Mouse (Mus musculus): ENCODE results near the gene Abcf2. TPM values are rescaled to one million over a fixed set of nuclear protein-coding genes. Genes with fewer than 3 reads are reported as not detected.

Abcf2 gene
- polyA plus RNA-seq, 1 experiment from 2014 or later: 131 TPM

DNA sequence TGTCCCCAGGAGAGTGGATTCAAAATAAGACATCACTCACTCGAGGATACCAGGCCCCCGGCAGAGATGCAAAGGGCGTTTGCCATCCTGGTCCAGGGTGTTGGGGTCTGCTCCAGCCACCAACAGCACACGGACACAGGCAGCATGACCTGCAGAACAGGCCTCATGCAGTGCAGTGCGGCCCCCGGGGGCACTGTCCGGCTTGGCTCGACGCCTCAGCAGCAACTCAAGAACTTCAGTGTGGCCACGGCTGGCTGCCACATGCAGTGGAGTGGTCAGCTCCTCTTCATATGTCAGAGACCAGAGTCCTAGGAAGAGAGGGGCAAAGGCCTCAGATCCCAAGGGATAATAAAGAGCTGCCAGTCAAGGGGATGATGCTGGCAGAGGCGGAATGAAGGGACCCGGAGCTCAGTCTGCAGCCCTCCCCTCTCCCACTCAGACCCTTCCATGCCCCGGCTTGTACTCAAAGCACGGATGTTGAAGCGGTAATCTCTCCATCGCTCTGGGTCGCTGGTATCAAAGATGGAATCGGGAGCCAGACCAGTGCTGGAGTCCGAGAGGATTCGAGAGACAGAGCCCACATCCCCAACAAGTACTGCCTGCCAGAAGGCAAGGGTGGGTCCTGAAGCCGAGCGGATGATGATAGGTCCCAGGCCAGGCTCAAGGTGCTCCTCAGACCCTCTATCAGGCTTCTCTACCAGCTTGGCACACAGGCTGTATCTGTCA lies 37.5 kb downstream of the Abcf2 start:
- WGBS: 74% methylated on average over 22 of the region's 22 CpGs
- Histone ChIP-seq H3K36me3 (no peaks in the 10 kb centered on the region), H3K9me3 (no peaks in the 10 kb centered on the region), H3K4me1 (replicated peaks) (peaks cover 31% of the 10 kb centered on the region), H3K9ac (replicated peaks) (no peak overlapping the region), H3K4me2 (peak overlapping the region; percentile 47; the same call in 1 of the 2 replicates), H3K27ac (0 out of 2 replicates have a peak overlapping the region, but pooled peaks have one; percentile 70), H3K27me3 (peaks cover 33% of the 10 kb centered on the region), H3K4me3 (replicated peaks) (no peak overlapping the region)
- ATAC-seq (ENCODE audit: insufficient number of reproducible peaks, insufficient read depth, low FRiP score, low TSS enrichment, low read depth): no peak

DNA sequence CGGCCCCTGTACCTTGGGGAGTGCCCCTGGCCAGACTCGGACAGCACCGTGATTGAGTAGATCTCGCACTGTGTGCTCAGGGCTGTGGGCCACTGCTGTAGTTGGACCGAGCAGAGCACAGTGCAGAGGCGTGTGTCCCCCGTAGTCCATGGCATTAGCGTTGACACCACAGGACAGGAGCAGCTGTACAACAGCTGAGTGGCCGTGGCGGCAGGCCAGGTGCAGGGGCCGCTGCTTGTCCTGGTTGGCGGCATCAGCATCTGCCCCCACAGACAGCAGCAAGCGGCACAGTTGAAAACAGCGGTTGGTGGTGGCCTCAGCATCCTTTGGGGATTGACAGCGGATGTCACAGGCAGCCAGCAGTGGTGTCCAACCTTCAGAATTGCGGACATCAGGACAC lies 39.6 kb downstream of the Abcf2 start:
- no peak overlapping the region for H3K9ac ChIP-seq (replicated peaks)
- no peak for ATAC-seq (ENCODE audit: insufficient number of reproducible peaks, insufficient read depth, low FRiP score, low TSS enrichment, low read depth)
- WGBS: 65% methylated on average over 16 of the region's 16 CpGs
- no peaks in the 10 kb centered on the region for H3K36me3 ChIP-seq
- no peak overlapping the region for H3K4me2 ChIP-seq
- H3K9me3 ChIP-seq: no peaks in the 10 kb centered on the region
- H3K4me3 ChIP-seq (replicated peaks): no peak overlapping the region
- H3K4me1 ChIP-seq (replicated peaks): peaks cover 31% of the 10 kb centered on the region
- no peak overlapping the region for H3K27ac ChIP-seq
- H3K27me3 ChIP-seq: peaks cover 46% of the 10 kb centered on the region

DNA sequence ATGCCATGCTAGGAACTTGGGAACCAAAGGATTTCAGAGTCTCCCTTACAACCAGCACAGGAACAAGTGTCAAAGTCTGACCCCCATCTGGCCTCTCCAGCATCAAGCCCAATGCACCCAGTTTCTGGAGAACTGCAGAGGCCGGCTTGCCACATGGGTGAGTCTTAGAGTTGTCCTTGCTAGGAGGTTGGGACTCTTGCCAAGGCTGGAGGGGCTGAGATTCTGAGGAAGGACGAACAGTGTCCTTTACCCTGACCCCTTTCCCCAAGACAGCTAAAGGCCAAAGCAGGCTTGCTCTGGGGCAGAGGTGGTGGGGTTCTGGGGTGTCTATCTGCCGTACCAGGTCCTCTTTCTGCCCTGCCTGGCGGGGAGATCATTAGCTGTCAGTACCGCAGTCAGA lies 40.8 kb downstream of the Abcf2 start:
- WGBS: 72% methylated on average over 5 of the region's 5 CpGs

DNA sequence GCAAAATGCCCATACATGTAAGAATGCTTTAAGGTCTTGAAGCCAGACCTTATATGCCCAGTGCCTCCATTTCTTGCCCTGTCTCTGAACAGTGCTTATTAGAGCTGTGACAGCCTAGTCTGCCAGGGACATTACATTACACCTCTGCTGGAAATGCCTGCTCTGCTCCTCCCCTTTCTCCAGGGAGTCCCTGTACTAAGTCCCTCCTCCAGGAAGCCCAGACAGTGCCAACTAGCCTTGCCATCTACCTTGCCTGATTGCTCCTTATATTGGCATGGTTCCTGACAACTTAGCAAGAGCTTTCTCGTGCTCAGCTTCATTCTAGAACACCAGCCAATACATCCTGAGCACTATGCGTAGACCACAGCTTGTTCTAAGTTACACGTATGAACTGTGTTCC lies 41.5 kb downstream of the Abcf2 start:
- no peak for ATAC-seq (ENCODE audit: insufficient number of reproducible peaks, insufficient read depth, low FRiP score, low TSS enrichment, low read depth)
- peaks cover 63% of the 10 kb centered on the region for H3K27me3 ChIP-seq
- no peak overlapping the region for H3K4me3 ChIP-seq (replicated peaks)
- H3K36me3 ChIP-seq: no peaks in the 10 kb centered on the region
- H3K9ac ChIP-seq (replicated peaks): no peak overlapping the region
- no peak overlapping the region for H3K27ac ChIP-seq
- H3K4me2 ChIP-seq: no peak overlapping the region
- H3K9me3 ChIP-seq: no peaks in the 10 kb centered on the region
- H3K4me1 ChIP-seq (replicated peaks): peaks cover 22% of the 10 kb centered on the region
- 87% methylated on average over 3 of the region's 3 CpGs for WGBS

More for the DNA sequence above, 40.8 kb downstream of the Abcf2 start:
- Histone ChIP-seq H3K4me1 (replicated peaks) (peaks cover 30% of the 10 kb centered on the region), H3K9ac (replicated peaks) (no peak overlapping the region), H3K36me3 (no peaks in the 10 kb centered on the region), H3K4me3 (replicated peaks) (no peak overlapping the region), H3K27ac (no peak overlapping the region), H3K9me3 (no peaks in the 10 kb centered on the region), H3K27me3 (peaks cover 56% of the 10 kb centered on the region), H3K4me2 (no peak overlapping the region)
- no peak for ATAC-seq (ENCODE audit: insufficient number of reproducible peaks, insufficient read depth, low FRiP score, low TSS enrichment, low read depth)

DNA sequence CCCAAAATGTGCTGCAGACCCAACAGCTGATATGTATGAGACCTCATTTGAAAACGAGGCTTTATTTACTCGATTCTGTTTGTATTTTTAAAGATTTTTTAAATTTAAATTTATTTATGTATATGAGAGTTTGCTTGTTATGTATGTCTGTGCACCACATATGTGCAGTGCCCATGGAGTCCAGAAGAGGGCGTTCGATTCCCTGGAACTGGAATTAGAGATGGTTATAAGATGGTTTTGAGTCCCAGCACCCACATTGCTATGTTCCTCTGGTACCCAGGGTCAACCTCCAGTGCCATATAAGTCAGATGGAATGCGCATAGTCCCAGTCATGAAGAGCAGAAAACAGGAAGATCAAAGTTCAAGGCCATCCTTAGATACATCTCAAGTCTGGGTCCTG lies 43.0 kb downstream of the Abcf2 start:
- Histone ChIP-seq H3K27ac (no peak overlapping the region), H3K27me3 (peaks cover 72% of the 10 kb centered on the region), H3K4me3 (replicated peaks) (no peak overlapping the region), H3K4me1 (replicated peaks) (peaks cover 8% of the 10 kb centered on the region; the same call in 1 of the 2 replicates), H3K4me2 (no peak overlapping the region), H3K9ac (replicated peaks) (no peak overlapping the region), H3K36me3 (no peaks in the 10 kb centered on the region), H3K9me3 (no peaks in the 10 kb centered on the region)
- 55% methylated on average over 5 of the region's 5 CpGs for WGBS
- ATAC-seq (ENCODE audit: insufficient number of reproducible peaks, insufficient read depth, low FRiP score, low TSS enrichment, low read depth): no peak

DNA sequence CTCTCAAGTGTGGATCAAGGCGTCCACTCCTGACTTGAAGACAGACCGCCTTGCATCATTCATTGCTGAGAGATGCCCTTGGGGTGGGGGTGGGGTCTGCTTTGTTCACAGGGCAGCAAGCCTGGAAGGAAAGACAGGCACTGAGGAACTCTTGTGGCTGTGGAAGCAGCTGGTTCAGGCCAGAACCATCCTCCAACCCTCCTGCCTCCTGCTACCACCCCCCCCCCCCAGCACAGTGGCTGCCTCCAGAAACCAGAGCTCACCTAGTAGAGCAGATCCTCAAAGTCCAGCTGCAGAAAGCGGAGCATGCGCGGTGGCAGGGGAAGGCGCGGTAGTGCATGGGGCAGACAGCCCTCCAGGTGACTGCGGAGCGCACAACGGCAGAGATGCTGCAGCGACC lies 43.9 kb downstream of the Abcf2 start:
- Histone ChIP-seq H3K9me3 (no peaks in the 10 kb centered on the region), H3K4me2 (no peak overlapping the region), H3K27me3 (peaks cover 80% of the 10 kb centered on the region), H3K4me3 (replicated peaks) (no peak overlapping the region), H3K9ac (replicated peaks) (no peak overlapping the region), H3K36me3 (no peaks in the 10 kb centered on the region), H3K27ac (no peak overlapping the region), H3K4me1 (replicated peaks) (peaks cover 4% of the 10 kb centered on the region; the same call in 1 of the 2 replicates)
- 41% methylated on average over 11 of the region's 11 CpGs for WGBS
- no peak for ATAC-seq (ENCODE audit: insufficient number of reproducible peaks, insufficient read depth, low FRiP score, low TSS enrichment, low read depth)

DNA sequence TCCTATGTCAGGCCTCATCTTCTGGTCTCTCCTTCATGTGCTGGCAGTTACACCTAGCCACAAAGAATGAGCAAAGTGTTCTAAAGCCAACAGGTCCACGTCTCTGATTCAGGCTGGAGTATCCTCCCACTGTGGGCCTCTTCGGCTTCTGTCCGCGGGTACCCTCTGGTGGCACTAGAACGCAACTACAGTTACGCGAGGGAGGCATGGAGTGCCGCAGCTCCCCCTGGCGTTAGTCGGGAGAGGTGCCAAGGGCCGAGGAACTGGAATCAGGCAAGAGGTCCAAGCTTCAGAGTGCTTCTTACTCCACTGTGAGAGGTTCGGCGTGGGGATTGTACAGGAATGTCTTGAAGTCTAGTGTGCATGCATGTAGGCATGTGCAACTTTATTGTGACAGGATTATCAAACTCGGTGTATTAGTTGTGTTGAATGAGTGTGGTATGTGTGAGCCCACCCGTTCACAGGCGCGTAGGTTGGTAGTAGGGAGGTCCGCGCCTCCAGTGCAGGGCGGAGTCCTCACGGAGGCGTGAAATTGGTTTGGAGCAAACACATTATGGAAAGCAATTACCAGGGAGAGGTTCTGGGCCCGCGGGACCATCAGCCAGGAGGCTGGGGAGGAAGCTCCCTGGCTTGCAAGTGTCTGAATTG lies 47.1 kb downstream of the Abcf2 start:
- Histone ChIP-seq H3K36me3 (no peaks in the 10 kb centered on the region), H3K27me3 (peaks cover 85% of the 10 kb centered on the region), H3K9ac (replicated peaks) (no peak overlapping the region), H3K4me2 (no peak overlapping the region), H3K9me3 (no peaks in the 10 kb centered on the region), H3K4me1 (replicated peaks) (peaks cover 15% of the 10 kb centered on the region), H3K4me3 (replicated peaks) (no peak overlapping the region), H3K27ac (no peak overlapping the region)
- WGBS: 14% methylated on average over 24 of the region's 24 CpGs
- peak; percentile 35 for ATAC-seq (ENCODE audit: insufficient number of reproducible peaks, insufficient read depth, low FRiP score, low TSS enrichment, low read depth)

DNA sequence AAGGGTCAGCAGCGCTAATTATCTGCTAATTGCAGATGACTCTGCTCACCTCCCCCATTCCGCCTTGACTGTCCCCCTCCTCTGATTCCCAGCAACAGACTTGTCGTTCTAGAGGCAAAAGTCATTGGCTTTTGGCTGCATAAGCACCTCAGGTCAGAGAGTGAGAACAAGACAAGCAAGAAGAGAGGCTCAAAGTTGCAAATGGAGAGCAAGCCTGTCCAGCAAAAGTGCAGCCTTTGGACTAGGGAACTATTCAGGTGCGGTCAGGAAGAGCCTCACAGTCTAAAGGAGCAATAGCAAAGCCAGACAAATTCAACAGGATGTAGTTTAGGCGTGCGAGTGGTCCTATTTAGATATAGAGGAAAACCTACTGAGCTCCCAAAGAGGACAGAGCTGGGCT lies 49.5 kb downstream of the Abcf2 start:
- 13% methylated on average over 6 of the region's 6 CpGs for WGBS
- Histone ChIP-seq H3K4me2 (no peak overlapping the region), H3K9ac (replicated peaks) (no peak overlapping the region), H3K4me3 (replicated peaks) (no peak overlapping the region), H3K27me3 (peaks cover 98% of the 10 kb centered on the region), H3K36me3 (no peaks in the 10 kb centered on the region), H3K9me3 (no peaks in the 10 kb centered on the region), H3K4me1 (replicated peaks) (peaks cover 19% of the 10 kb centered on the region), H3K27ac (no peak overlapping the region)
- ATAC-seq (ENCODE audit: insufficient number of reproducible peaks, insufficient read depth, low FRiP score, low TSS enrichment, low read depth): no peak

DNA sequence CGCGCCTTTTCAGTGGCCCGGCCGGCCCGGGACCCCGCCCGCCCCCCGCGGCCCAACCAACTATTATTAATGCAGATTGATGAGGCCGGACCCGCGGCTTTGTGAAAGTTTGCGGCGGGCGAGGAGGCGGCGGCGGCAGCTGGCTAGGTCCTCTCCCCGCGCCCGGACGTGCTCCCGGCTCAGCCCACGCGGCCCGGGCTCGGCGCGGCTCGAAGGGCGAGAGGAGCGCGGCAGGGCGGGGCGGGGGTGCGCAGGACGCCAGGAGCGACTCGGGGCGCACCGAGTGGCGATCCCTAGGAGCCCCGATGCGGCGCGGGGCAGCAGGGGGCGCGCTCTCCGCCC lies 50.4 kb downstream of the Abcf2 start, which contains the start of gene Gbx1:
Gene Gbx1, minus strand, starts transcription at position 314 of the 342 bp plus-strand sequence.
- H3K27ac ChIP-seq: no peak within 1 kb of the TSS
- H3K36me3 ChIP-seq: no peaks in the 10 kb centered on the region
- peak within 1 kb of the TSS; percentile 43 for H3K4me3 ChIP-seq (replicated peaks)
- H3K9ac ChIP-seq (replicated peaks): no peak within 1 kb of the TSS; the same call in 1 of the 2 replicates
- no peak for ATAC-seq (ENCODE audit: insufficient number of reproducible peaks, insufficient read depth, low FRiP score, low TSS enrichment, low read depth)
- WGBS: under 1% methylated on average over 37 of the region's 49 CpGs
- H3K4me2 ChIP-seq: peak within 1 kb of the TSS; percentile 69
- H3K9me3 ChIP-seq: no peaks in the 10 kb centered on the region
- H3K4me1 ChIP-seq (replicated peaks): peaks cover 19% of the 10 kb centered on the region
- peaks cover 98% of the 10 kb centered on the region for H3K27me3 ChIP-seq

DNA sequence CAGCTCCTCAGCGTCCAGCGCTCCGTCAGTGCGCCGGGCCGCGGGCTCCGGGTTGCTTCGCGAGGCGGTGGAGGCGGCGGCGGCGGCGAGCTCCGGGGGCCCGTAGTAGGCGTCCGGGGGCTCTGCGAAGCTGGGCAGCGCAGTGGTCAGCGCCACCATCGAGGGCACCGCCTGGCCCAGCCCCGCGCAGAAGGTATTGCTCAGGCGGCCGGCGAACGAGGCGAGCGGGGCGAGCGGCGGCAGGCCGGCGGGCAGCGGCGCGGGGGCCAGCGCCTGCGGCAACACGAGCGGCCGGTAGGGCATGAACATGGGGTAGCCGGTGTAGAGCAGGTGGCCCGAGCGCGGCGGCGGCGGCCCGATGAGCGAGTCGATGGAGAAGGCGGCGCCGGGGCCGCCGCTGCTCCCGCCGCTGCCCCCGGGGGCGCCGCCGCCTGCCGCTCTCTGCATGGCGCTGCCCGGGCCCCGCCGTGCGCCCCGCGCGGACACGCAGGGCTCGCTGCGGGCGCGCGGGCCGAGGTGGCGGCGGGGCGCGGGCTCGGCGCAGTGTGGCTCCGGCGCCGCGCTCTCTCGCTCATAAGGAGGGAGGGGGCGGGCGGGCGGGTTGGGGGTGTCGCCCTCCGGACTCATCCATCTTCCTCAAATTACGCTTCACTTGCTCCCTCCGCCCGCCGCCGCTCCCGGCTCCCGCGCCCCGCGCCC lies 50.9 kb downstream of the Abcf2 start:
- H3K27ac ChIP-seq: no peak overlapping the region
- no peaks in the 10 kb centered on the region for H3K36me3 ChIP-seq
- no peak overlapping the region; the same call in 1 of the 2 replicates for H3K9ac ChIP-seq (replicated peaks)
- peaks cover 19% of the 10 kb centered on the region for H3K4me1 ChIP-seq (replicated peaks)
- H3K27me3 ChIP-seq: peaks cover 98% of the 10 kb centered on the region
- WGBS: under 1% methylated on average over 83 of the region's 109 CpGs
- H3K4me3 ChIP-seq (replicated peaks): peak overlapping the region; percentile 43
- H3K4me2 ChIP-seq: peak overlapping the region; percentile 69
- no peaks in the 10 kb centered on the region for H3K9me3 ChIP-seq
- ATAC-seq (ENCODE audit: insufficient number of reproducible peaks, insufficient read depth, low FRiP score, low TSS enrichment, low read depth): no peak
